ENCODE assay signal across 8 mouse cellular contexts in genomic region chr16:87354748-87355147, GRCm38 (mm10). TPM values are rescaled to one million over a fixed set of nuclear protein-coding genes. Genes with fewer than 3 reads are reported as not detected.
DNase-seq lines count a peak whose midpoint lies in the region; ATAC-seq and TF ChIP-seq lines count a peak whose summit lies in the region.

No protein-coding gene starts in this region.

- peak overlapping the region; percentile 63 for H3K4me3 ChIP-seq in left cerebral cortex, adult 2 months
- H3K4me3 ChIP-seq in embryonic facial prominence, embryonic 14.5 days (ENCODE audit: low read depth, low read length) = peak overlapping the region; percentile 79
- peak overlapping the region; percentile 77 for H3K4me3 ChIP-seq in intestine, postnatal 0 days (ENCODE audit: low read depth, low read length)
- H3K4me3 ChIP-seq in neural tube, embryonic 13.5 days = peak overlapping the region; percentile 68

- H3K4me2 ChIP-seq in embryonic facial prominence, embryonic 14.5 days (ENCODE audit: low read depth, low read length) = peak overlapping the region; percentile 55
- H3K4me2 ChIP-seq in intestine, postnatal 0 days (replicated peaks; ENCODE audit: low read depth) = peak overlapping the region; percentile 63
- peak overlapping the region; percentile 57 for H3K4me2 ChIP-seq in neural tube, embryonic 13.5 days

- H3K4me1 ChIP-seq in embryonic facial prominence, embryonic 14.5 days (ENCODE audit: control insufficient read depth, insufficient read depth, low read length) = peaks cover 5% of the 10 kb centered on the region; the same call in 1 of the 2 replicates
- no peaks in the 10 kb centered on the region for H3K4me1 ChIP-seq in intestine, postnatal 0 days (replicated peaks; ENCODE audit: control insufficient read depth, insufficient read depth, low read length)
- H3K4me1 ChIP-seq in neural tube, embryonic 13.5 days (replicated peaks) = peaks cover 2% of the 10 kb centered on the region; the same call in 1 of the 2 replicates

- H3K9ac ChIP-seq in embryonic facial prominence, embryonic 14.5 days (ENCODE audit: low read depth, low read length) = 0 out of 2 replicates have a peak overlapping the region, but pooled peaks have one; percentile 86
- no peak overlapping the region for H3K9ac ChIP-seq in intestine, postnatal 0 days (ENCODE audit: low read depth, low read length)
- H3K9ac ChIP-seq in neural tube, embryonic 13.5 days = peak overlapping the region; percentile 75; the same call in 1 of the 2 replicates

- peaks cover 20% of the 10 kb centered on the region for H3K36me3 ChIP-seq in embryonic facial prominence, embryonic 14.5 days (ENCODE audit: control insufficient read depth, insufficient read depth, low read length)
- peaks cover 18% of the 10 kb centered on the region for H3K36me3 ChIP-seq in intestine, postnatal 0 days (ENCODE audit: control insufficient read depth, insufficient read depth)
- H3K36me3 ChIP-seq in neural tube, embryonic 13.5 days = peaks cover 27% of the 10 kb centered on the region

- 72% methylated on average over 7 of the region's 7 CpGs for WGBS in embryonic facial prominence, embryonic 14.5 days
- WGBS in intestine, postnatal 0 days = 76% methylated on average over 7 of the region's 7 CpGs
- 81% methylated on average over 7 of the region's 7 CpGs for WGBS in neural tube, embryonic 13.5 days

- H3K27me3 ChIP-seq in embryonic facial prominence, embryonic 14.5 days (replicated peaks; ENCODE audit: control insufficient read depth, insufficient read depth, low read length) = no peaks in the 10 kb centered on the region
- no peaks in the 10 kb centered on the region for H3K27me3 ChIP-seq in intestine, postnatal 0 days (replicated peaks; ENCODE audit: control insufficient read depth, insufficient read depth, low read length)
- peaks cover 10% of the 10 kb centered on the region for H3K27me3 ChIP-seq in neural tube, embryonic 13.5 days

- no peak for ATAC-seq in embryonic facial prominence, embryonic 14.5 days (ENCODE audit: low read depth)
- ATAC-seq in intestine, postnatal 0 days = no peak
- ATAC-seq in neural tube, embryonic 13.5 days (ENCODE audit: low read depth) = no peak; the same call in 1 of the 2 replicates
- ATAC-seq in granulocyte monocyte progenitor cell, adult 5-6 weeks (replicated peaks; ENCODE audit: poor library complexity, severe bottlenecking) = no peak

- intact Hi-C loops in left cerebral cortex, adult 2 months (cut with DNase I) = no loop called here
- intact Hi-C loops in left cerebral cortex, postnatal 4 days (cut with DNase I) = no loop called here

- 0 out of 2 replicates have a peak, but pooled peaks cover 5% of the 10 kb centered on the region for H3K9me3 ChIP-seq in embryonic facial prominence, embryonic 14.5 days (ENCODE audit: control insufficient read depth, low read length)
- no peaks in the 10 kb centered on the region for H3K9me3 ChIP-seq in intestine, postnatal 0 days (ENCODE audit: control insufficient read depth)
- no peaks in the 10 kb centered on the region for H3K9me3 ChIP-seq in neural tube, embryonic 13.5 days

- TF ChIP-seq CTCF in left cerebral cortex, adult 2 months (IDR thresholded peaks at IDR 0.05) = no peak
- TF ChIP-seq CTCF in intestine, postnatal 0 days (IDR thresholded peaks at IDR 0.05; ENCODE audit: low read depth) = no peak

- no peak for DNase-seq in left cerebral cortex, adult 2 months (ENCODE audit: extremely low spot score in 1 of 2, low spot score in 2 of 2)
- DNase-seq in left cerebral cortex, postnatal 4 days = no peak
- DNase-seq in embryonic facial prominence, embryonic 14.5 days (ENCODE audit: low spot score) = no peak
- DNase-seq in cerebellum, adult 9-11 months = no peak
- no peak for DNase-seq in left cerebral cortex, adult 11 months (ENCODE audit: low spot score)

- H3K27ac ChIP-seq in left cerebral cortex, adult 2 months = peak overlapping the region; percentile 99; the same call in 1 of the 2 replicates
- H3K27ac ChIP-seq in embryonic facial prominence, embryonic 14.5 days (replicated peaks; ENCODE audit: low read depth, low read length) = no peak overlapping the region
- no peak overlapping the region for H3K27ac ChIP-seq in intestine, postnatal 0 days (ENCODE audit: low read depth, low read length)
- H3K27ac ChIP-seq in neural tube, embryonic 13.5 days (replicated peaks) = peak overlapping the region; percentile 90; the same call in 1 of the 2 replicates

RNA-seq across cellular contexts. Expression of gene N6amt1, which starts 0.8 kb away (rescaled TPM):
- 10 to 100 TPM; 17.9 to 18.3 TPM for total RNA-seq in left cerebral cortex, adult 2 months (2021)
- total RNA-seq in left cerebral cortex, postnatal 4 days (2021) = 10 to 100 TPM; 16.7 to 19.1 TPM
- 15.8 and 21.4 TPM in 2 replicates for polyA plus RNA-seq in embryonic facial prominence, embryonic 14.5 days (2014; fragmentation: Nextera tagmentation; extraction: Ambion mirVana)
- 16.8 and 18.5 TPM in 2 replicates for polyA plus RNA-seq in intestine, postnatal 0 days (2015; fragmentation: Nextera tagmentation; extraction: Ambion mirVana)
- 20.1 and 21.2 TPM in 2 replicates for polyA plus RNA-seq in neural tube, embryonic 13.5 days (2015; fragmentation: Nextera tagmentation; extraction: Ambion mirVana)
- 7.8 and 19.6 TPM in 2 replicates for total RNA-seq in granulocyte monocyte progenitor cell, adult 5-6 weeks (2014; fragmentation: Nextera tagmentation)
- 10.0 and 13.2 TPM in 2 replicates for total RNA-seq in granulocyte monocyte progenitor cell, adult 5-6 weeks (2017)

Comparison
In these comparisons a context has a peak if more than half of its experiments do, and no peak if none do; other contexts are left out.
1. H3K27ac ChIP-seq: peak in left cerebral cortex, adult 2 months (single experiment) and neural tube, embryonic 13.5 days (single experiment); none in embryonic facial prominence, embryonic 14.5 days (single experiment) and intestine, postnatal 0 days (single experiment).
2. Peak in every context shown above with its lines, with median percentiles within 50 percentile points of each other: H3K4me3 ChIP-seq and H3K4me2 ChIP-seq.